Mouse (Mus musculus) layer of hippocampus, adult 9-11 months (tissue): ENCODE measurements around the gene Brat1.

ENCODE experiments used
- DNase-seq: peaks from one replicate; pipeline ENCODE4 v3.0.0; 2022

Brat1 gene

GRCm38 (mm10) chr5:140702103-140702513 is 2.7 kb upstream of the Brat1 start, which contains the start of gene Iqce:
Iqce (minus strand) TSS chr5:140702378.
- DNase-seq: peak; percentile 95

- no peak for DNase-seq
These were observed 2.1 kb upstream of the Brat1 start for GRCm38 (mm10) chr5:140702618-140703175.

GRCm38 (mm10) chr5:140703480-140704377 is 1.1 kb upstream of the Brat1 start:
- no peak for DNase-seq

- no peak for DNase-seq
These were observed 825 bp downstream of the Brat1 start for GRCm38 (mm10) chr5:140705501-140706171.

- no peak for DNase-seq
These were observed 5.5 kb downstream of the Brat1 start for GRCm38 (mm10) chr5:140710315-140710714.

- DNase-seq: no peak
These were observed 6.2 kb downstream of the Brat1 start for GRCm38 (mm10) chr5:140711040-140711439.

GRCm38 (mm10) chr5:140720773-140721172 is 16.0 kb downstream of the Brat1 start:
- no peak for DNase-seq

GRCm38 (mm10) chr5:140722121-140722520 is 17.3 kb downstream of the Brat1 start:
- no peak for DNase-seq

- peak; percentile 76 for DNase-seq
These were observed 19.0 kb downstream of the Brat1 start, which contains the start of gene Amz1 for GRCm38 (mm10) chr5:140723822-140724221. Amz1 (plus strand) TSS chr5:140724127.

- DNase-seq: peak; percentile 87
These were observed 21.4 kb downstream of the Brat1 start for GRCm38 (mm10) chr5:140726062-140726839.

GRCm38 (mm10) chr5:140726946-140727740 is 22.3 kb downstream of the Brat1 start:
- no peak for DNase-seq

- DNase-seq: no peak
These were observed 26.4 kb downstream of the Brat1 start for GRCm38 (mm10) chr5:140731040-140731797.

GRCm38 (mm10) chr5:140732195-140732594 is 27.4 kb downstream of the Brat1 start:
- DNase-seq: no peak

GRCm38 (mm10) chr5:140733336-140733735 is 28.5 kb downstream of the Brat1 start:
- no peak for DNase-seq

- DNase-seq: peak; percentile 55
These were observed 30.5 kb downstream of the Brat1 start for GRCm38 (mm10) chr5:140735297-140735696.

GRCm38 (mm10) chr5:140736166-140736565 is 31.4 kb downstream of the Brat1 start:
- no peak for DNase-seq

- peak; percentile 71 for DNase-seq
These were observed 35.0 kb downstream of the Brat1 start for GRCm38 (mm10) chr5:140739813-140740212.

- no peak for DNase-seq
These were observed 36.2 kb downstream of the Brat1 start for GRCm38 (mm10) chr5:140741040-140741439.

- no peak for DNase-seq
These were observed 37.1 kb downstream of the Brat1 start for GRCm38 (mm10) chr5:140741877-140742276.

GRCm38 (mm10) chr5:140743706-140744131 is 38.9 kb downstream of the Brat1 start:
- no peak for DNase-seq

- DNase-seq: no peak
These were observed 43.6 kb downstream of the Brat1 start for GRCm38 (mm10) chr5:140748425-140748824.
